Mouse (Mus musculus): ENCODE measurements around the gene Mindy1. TPM values are rescaled to one million over a fixed set of nuclear protein-coding genes. Genes with fewer than 3 reads are reported as not detected.

Mindy1 gene
- polyA plus RNA-seq, 1 experiment = 43.6 TPM

DNA sequence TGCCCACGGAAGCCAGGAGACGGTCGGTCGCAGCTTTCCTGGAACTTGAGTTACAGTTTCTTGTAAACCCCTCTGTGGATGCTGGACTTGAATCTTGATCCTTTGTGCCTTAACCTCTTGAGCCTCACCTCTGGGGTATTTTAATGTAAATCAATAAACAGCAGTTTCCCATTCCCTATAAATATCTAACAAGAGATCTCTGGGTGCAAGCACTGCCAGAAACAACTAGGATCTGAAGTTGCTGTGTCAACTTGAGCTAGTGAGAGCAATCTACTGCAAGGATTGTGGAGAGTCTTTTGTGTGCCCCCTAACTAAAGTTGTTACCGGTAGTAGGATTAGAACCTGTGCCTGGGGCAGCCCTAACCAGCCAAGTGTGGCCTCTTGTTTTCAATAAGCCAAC lies 4.2 kb downstream of the Mindy1 start:
- Histone ChIP-seq H3K27me3 (ENCODE audit: control insufficient read depth, insufficient read depth, low read length, poor library complexity, severe bottlenecking) (no peaks in the 10 kb centered on the region), H3K36me3 (ENCODE audit: control insufficient read depth, insufficient read depth, low read length, poor library complexity, severe bottlenecking) (peaks cover 10% of the 10 kb centered on the region), H3K27ac (ENCODE audit: insufficient read depth, low read length) (no peak overlapping the region), H3K9me3 (replicated peaks; ENCODE audit: control insufficient read depth, insufficient read depth, low read length, poor library complexity, severe bottlenecking) (no peaks in the 10 kb centered on the region), H3K4me1 (ENCODE audit: control insufficient read depth, insufficient read depth, low read length) (no peaks in the 10 kb centered on the region), H3K4me3 (ENCODE audit: low read depth, low read length) (no peak overlapping the region), H3K9ac (ENCODE audit: low read depth, poor library complexity, severe bottlenecking) (no peak overlapping the region; the same call in 1 of the 2 replicates)
- TF ChIP-seq CTCF (IDR thresholded peaks at IDR 0.05; ENCODE audit: low read depth, low read length) (no peak), POLR2A (IDR thresholded peaks at IDR 0.05; ENCODE audit: insufficient read depth, low read length) (no peak), EP300 (IDR thresholded peaks at IDR 0.05; ENCODE audit: insufficient read depth, low read depth, low read length) (no peak)

- Histone ChIP-seq H3K27me3 (ENCODE audit: control insufficient read depth, insufficient read depth, low read length, poor library complexity, severe bottlenecking) (no peaks in the 10 kb centered on the region), H3K4me3 (ENCODE audit: low read depth, low read length) (peak overlapping the region; percentile 55), H3K9ac (ENCODE audit: low read depth, poor library complexity, severe bottlenecking) (peak overlapping the region; percentile 8; the same call in 1 of the 2 replicates), H3K27ac (ENCODE audit: insufficient read depth, low read length) (peak overlapping the region; percentile 61), H3K9me3 (replicated peaks; ENCODE audit: control insufficient read depth, insufficient read depth, low read length, poor library complexity, severe bottlenecking) (no peaks in the 10 kb centered on the region), H3K4me1 (ENCODE audit: control insufficient read depth, insufficient read depth, low read length) (peaks cover 3% of the 10 kb centered on the region), H3K36me3 (ENCODE audit: control insufficient read depth, insufficient read depth, low read length, poor library complexity, severe bottlenecking) (peaks cover 10% of the 10 kb centered on the region)
- no peak for TF ChIP-seq POLR2A (IDR thresholded peaks at IDR 0.05; ENCODE audit: insufficient read depth, low read length)
- no peak for TF ChIP-seq CTCF (IDR thresholded peaks at IDR 0.05; ENCODE audit: low read depth, low read length)
- TF ChIP-seq EP300 (IDR thresholded peaks at IDR 0.05; ENCODE audit: insufficient read depth, low read depth, low read length) = no peak
Measured at GRCm38 (mm10) chr3:95286011-95286410, 4.9 kb downstream of the Mindy1 start.

- peak overlapping the region; percentile 55 for H3K4me3 ChIP-seq (ENCODE audit: low read depth, low read length)
- H3K27ac ChIP-seq (ENCODE audit: insufficient read depth, low read length) = peak overlapping the region; percentile 61
- H3K9me3 ChIP-seq (replicated peaks; ENCODE audit: control insufficient read depth, insufficient read depth, low read length, poor library complexity, severe bottlenecking) = no peaks in the 10 kb centered on the region
Measured at GRCm38 (mm10) chr3:95286510-95286909, 5.4 kb downstream of the Mindy1 start.

DNA sequence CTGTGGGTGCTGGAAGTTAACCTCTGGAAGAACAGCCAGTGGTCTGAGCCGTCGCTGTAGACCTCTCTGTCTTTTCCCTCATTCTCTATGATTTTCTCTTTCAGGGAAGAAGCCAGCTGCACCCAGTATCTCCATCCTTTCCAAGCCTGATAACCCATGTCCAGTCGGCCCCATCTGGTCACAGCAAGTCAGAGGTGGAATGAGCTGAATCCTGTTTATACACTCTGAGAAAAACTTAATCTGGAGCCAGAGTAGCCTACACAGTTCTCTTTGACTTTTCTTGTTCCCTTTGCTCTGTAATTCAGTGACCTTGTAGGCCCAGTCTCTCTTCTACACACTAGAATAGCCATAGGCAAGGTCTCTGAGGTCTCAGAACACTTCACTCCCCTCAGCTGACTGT lies 6.4 kb downstream of the Mindy1 start:
- Histone ChIP-seq H3K9ac (ENCODE audit: low read depth, poor library complexity, severe bottlenecking) (no peak overlapping the region), H3K4me3 (ENCODE audit: low read depth, low read length) (no peak overlapping the region), H3K36me3 (ENCODE audit: control insufficient read depth, insufficient read depth, low read length, poor library complexity, severe bottlenecking) (peaks cover 15% of the 10 kb centered on the region), H3K27ac (ENCODE audit: insufficient read depth, low read length) (no peak overlapping the region), H3K27me3 (ENCODE audit: control insufficient read depth, insufficient read depth, low read length, poor library complexity, severe bottlenecking) (no peaks in the 10 kb centered on the region), H3K4me1 (ENCODE audit: control insufficient read depth, insufficient read depth, low read length) (peaks cover 8% of the 10 kb centered on the region), H3K9me3 (replicated peaks; ENCODE audit: control insufficient read depth, insufficient read depth, low read length, poor library complexity, severe bottlenecking) (no peaks in the 10 kb centered on the region)
- no peak for TF ChIP-seq EP300 (IDR thresholded peaks at IDR 0.05; ENCODE audit: insufficient read depth, low read depth, low read length)
- no peak for TF ChIP-seq POLR2A (IDR thresholded peaks at IDR 0.05; ENCODE audit: insufficient read depth, low read length)
- TF ChIP-seq CTCF (IDR thresholded peaks at IDR 0.05; ENCODE audit: low read depth, low read length) = no peak

More at GRCm38 (mm10) chr3:95286510-95286909, 5.4 kb downstream of the Mindy1 start:
- H3K9ac ChIP-seq (ENCODE audit: low read depth, poor library complexity, severe bottlenecking) = peak overlapping the region; percentile 8; the same call in 1 of the 2 replicates
- peaks cover 10% of the 10 kb centered on the region for H3K36me3 ChIP-seq (ENCODE audit: control insufficient read depth, insufficient read depth, low read length, poor library complexity, severe bottlenecking)
- no peaks in the 10 kb centered on the region for H3K27me3 ChIP-seq (ENCODE audit: control insufficient read depth, insufficient read depth, low read length, poor library complexity, severe bottlenecking)
- TF ChIP-seq EP300 (IDR thresholded peaks at IDR 0.05; ENCODE audit: insufficient read depth, low read depth, low read length) (no peak), CTCF (IDR thresholded peaks at IDR 0.05; ENCODE audit: low read depth, low read length) (no peak), POLR2A (IDR thresholded peaks at IDR 0.05; ENCODE audit: insufficient read depth, low read length) (peak; percentile 16)
- H3K4me1 ChIP-seq (ENCODE audit: control insufficient read depth, insufficient read depth, low read length) = peaks cover 3% of the 10 kb centered on the region

DNA sequence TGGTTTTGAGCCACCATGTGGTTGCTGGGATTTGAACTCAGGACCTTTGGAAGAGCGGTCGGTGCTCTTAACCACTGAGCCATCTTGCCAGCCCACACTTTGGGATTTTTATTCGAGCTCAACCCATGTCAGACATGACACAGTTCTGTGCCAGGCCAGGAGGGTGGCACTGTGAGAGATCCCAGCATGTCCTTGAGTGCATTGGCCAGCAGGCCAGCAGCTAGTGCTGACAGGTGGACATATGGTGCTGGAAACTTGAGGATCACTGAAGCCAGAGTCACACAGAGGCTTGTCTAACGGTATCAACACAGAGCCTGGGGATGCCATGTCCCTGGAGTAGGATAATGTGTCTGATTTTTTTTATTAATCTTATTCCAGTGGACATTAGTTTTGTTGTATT lies 8.3 kb downstream of the Mindy1 start:
- Histone ChIP-seq H3K27ac (ENCODE audit: insufficient read depth, low read length) (no peak overlapping the region), H3K4me3 (ENCODE audit: low read depth, low read length) (no peak overlapping the region), H3K36me3 (ENCODE audit: control insufficient read depth, insufficient read depth, low read length, poor library complexity, severe bottlenecking) (peaks cover 21% of the 10 kb centered on the region), H3K9me3 (replicated peaks; ENCODE audit: control insufficient read depth, insufficient read depth, low read length, poor library complexity, severe bottlenecking) (no peaks in the 10 kb centered on the region), H3K27me3 (ENCODE audit: control insufficient read depth, insufficient read depth, low read length, poor library complexity, severe bottlenecking) (no peaks in the 10 kb centered on the region), H3K9ac (ENCODE audit: low read depth, poor library complexity, severe bottlenecking) (no peak overlapping the region), H3K4me1 (ENCODE audit: control insufficient read depth, insufficient read depth, low read length) (peaks cover 11% of the 10 kb centered on the region)
- TF ChIP-seq EP300 (IDR thresholded peaks at IDR 0.05; ENCODE audit: insufficient read depth, low read depth, low read length) (no peak), POLR2A (IDR thresholded peaks at IDR 0.05; ENCODE audit: insufficient read depth, low read length) (no peak), CTCF (IDR thresholded peaks at IDR 0.05; ENCODE audit: low read depth, low read length) (no peak)

DNA sequence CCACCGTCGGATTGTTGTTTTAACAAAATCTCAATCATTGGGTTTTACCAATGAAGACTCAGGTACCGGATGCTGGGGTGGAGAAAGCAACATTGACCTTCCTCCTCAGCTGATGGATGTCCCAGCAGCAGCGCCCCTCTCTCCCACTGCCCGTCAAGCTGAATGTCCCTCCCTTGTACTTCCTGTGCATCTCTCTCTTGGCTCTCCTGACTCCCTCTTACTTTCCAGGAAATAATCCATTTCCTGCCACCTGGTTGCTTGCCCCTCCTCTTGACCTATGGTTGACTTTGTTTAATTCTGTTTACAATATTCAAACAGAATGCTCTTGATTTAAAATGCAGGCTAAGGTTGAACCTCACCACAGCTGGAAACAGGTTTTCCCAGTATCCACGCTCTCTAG lies 9.0 kb downstream of the Mindy1 start:
- peaks cover 22% of the 10 kb centered on the region for H3K36me3 ChIP-seq (ENCODE audit: control insufficient read depth, insufficient read depth, low read length, poor library complexity, severe bottlenecking)
- no peak overlapping the region for H3K4me3 ChIP-seq (ENCODE audit: low read depth, low read length)

More for the DNA sequence above, 9.0 kb downstream of the Mindy1 start:
- Histone ChIP-seq H3K4me1 (ENCODE audit: control insufficient read depth, insufficient read depth, low read length) (peaks cover 12% of the 10 kb centered on the region), H3K9ac (ENCODE audit: low read depth, poor library complexity, severe bottlenecking) (no peak overlapping the region), H3K27me3 (ENCODE audit: control insufficient read depth, insufficient read depth, low read length, poor library complexity, severe bottlenecking) (no peaks in the 10 kb centered on the region), H3K27ac (ENCODE audit: insufficient read depth, low read length) (peak overlapping the region; percentile 7), H3K9me3 (replicated peaks; ENCODE audit: control insufficient read depth, insufficient read depth, low read length, poor library complexity, severe bottlenecking) (no peaks in the 10 kb centered on the region)
- TF ChIP-seq EP300 (IDR thresholded peaks at IDR 0.05; ENCODE audit: insufficient read depth, low read depth, low read length) = no peak

All from ES-Bruce4 (cell line).